Mouse (Mus musculus) B cell, adult 2 months (primary cell): ENCODE measurements around the gene Olfr834.

Experiments
- DNase-seq, 2 experiments: peaks; one replicate each; pipeline ENCODE4 v3.0.0; 2022

Olfr834 gene

GRCm38 (mm10) chr9:18987690-18988089 is at the start of gene Olfr834:
Olfr834 (plus strand) TSS chr9:18987990.
- DNase-seq, result no peak

GRCm38 (mm10) chr9:18962021-18962420 is 25.8 kb upstream of the Olfr834 start:
- DNase-seq, result no peak

- no peak for DNase-seq
Measured at GRCm38 (mm10) chr9:19032435-19032834, 44.6 kb downstream of the Olfr834 start, which contains the start of gene Olfr835. Olfr835 (plus strand) TSS chr9:19032735.
